Mouse (Mus musculus): ENCODE data around the gene Rubcnl. TPM values are rescaled to one million over a fixed set of nuclear protein-coding genes. Genes with fewer than 3 reads are reported as not detected.

Rubcnl gene
- polyA plus RNA-seq, 1 experiment from 2014 or later: 0.38 TPM

DNA sequence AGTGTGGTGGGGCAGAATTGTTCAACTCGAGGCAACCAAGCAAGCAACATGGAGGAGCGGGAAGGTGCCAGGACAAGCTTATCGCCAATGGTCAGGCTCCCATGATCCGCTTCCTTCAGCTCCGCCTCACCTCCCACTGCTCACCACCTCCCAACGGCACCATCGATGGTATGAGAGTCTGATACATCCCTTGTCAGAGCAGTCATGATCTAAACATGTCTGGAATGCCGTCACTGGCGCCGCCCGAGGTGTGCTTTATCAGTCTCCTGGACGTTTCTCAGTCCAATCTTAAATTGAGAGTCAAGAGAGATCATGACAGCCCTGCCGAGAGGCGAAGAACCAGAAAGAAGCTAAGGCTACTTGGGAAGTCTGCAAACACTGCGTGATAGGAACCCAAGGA is 55.3 kb downstream of the Rubcnl start:
- Histone ChIP-seq H3K9ac (ENCODE audit: low read length) (no peak overlapping the region), H3K4me2 (ENCODE audit: low read depth) (no peak overlapping the region), H3K27me3 (ENCODE audit: control insufficient read depth, insufficient read depth, low read length) (no peaks in the 10 kb centered on the region), H3K27ac (ENCODE audit: low read depth, low read length) (no peak overlapping the region), H3K4me3 (ENCODE audit: low read depth, low read length) (no peak overlapping the region), H3K36me3 (ENCODE audit: control insufficient read depth, insufficient read depth, low read length) (no peaks in the 10 kb centered on the region), H3K9me3 (ENCODE audit: control insufficient read depth, low read length) (no peaks in the 10 kb centered on the region), H3K4me1 (ENCODE audit: control insufficient read depth, insufficient read depth, low read length) (no peaks in the 10 kb centered on the region)
- ATAC-seq (ENCODE audit: insufficient read depth, low FRiP score, low TSS enrichment) (no peak), DNase-seq (ENCODE audit: low spot score) (no peak)
- WGBS: 92% methylated on average over 15 of the region's 15 CpGs

DNA sequence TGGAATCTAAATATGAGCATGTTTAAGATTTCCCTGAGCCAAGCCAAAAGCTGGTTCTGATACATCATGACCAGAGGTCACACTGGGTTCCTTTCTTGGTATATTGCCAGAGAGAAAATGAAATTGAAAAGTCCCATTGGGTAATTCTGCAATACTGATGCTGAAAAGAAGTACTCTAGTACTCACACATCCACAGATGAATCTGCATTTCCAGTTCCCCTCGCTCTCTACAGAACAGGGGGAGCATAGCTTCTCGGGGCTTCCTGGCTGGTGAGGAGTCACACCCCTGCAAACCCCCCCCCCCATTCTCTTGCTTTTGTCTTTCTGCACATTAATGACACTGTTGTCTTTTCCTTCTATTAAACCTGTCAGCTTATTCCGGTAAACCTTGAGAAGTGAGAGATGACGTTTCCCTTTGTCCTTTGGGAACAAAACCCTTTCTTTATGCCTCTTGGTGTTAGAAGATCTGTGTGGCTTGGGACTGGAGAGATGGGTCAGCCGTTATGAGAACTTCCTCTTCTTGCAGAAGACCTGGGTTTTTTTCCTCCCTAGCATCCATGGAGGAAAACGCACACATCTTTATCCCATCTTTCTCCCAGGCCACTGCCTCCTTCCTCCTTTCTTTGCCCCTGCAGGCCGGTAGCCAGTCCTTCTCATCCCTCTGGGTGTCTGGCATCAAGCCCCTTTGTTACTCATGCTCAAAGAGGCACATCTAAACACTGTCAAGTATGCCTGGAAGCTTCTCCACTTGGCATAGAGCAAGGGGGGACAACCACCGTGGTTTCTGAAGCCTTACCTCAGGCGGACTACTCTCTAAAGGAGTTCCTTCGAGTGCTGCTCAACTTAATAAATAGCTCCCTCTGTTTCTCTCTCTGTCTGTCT is 59.7 kb downstream of the Rubcnl start:
- Histone ChIP-seq H3K27ac (ENCODE audit: low read depth, low read length) (no peak overlapping the region), H3K9me3 (ENCODE audit: control insufficient read depth, low read length) (no peaks in the 10 kb centered on the region), H3K4me3 (ENCODE audit: low read depth, low read length) (no peak overlapping the region), H3K27me3 (ENCODE audit: control insufficient read depth, insufficient read depth, low read length) (no peaks in the 10 kb centered on the region), H3K4me2 (ENCODE audit: low read depth) (no peak overlapping the region), H3K4me1 (ENCODE audit: control insufficient read depth, insufficient read depth, low read length) (no peaks in the 10 kb centered on the region), H3K36me3 (ENCODE audit: control insufficient read depth, insufficient read depth, low read length) (no peaks in the 10 kb centered on the region), H3K9ac (ENCODE audit: low read length) (no peak overlapping the region)
- ATAC-seq (ENCODE audit: insufficient read depth, low FRiP score, low TSS enrichment): no peak
- WGBS: 80% methylated on average over 10 of the region's 10 CpGs
- DNase-seq (ENCODE audit: low spot score): no peak

DNA sequence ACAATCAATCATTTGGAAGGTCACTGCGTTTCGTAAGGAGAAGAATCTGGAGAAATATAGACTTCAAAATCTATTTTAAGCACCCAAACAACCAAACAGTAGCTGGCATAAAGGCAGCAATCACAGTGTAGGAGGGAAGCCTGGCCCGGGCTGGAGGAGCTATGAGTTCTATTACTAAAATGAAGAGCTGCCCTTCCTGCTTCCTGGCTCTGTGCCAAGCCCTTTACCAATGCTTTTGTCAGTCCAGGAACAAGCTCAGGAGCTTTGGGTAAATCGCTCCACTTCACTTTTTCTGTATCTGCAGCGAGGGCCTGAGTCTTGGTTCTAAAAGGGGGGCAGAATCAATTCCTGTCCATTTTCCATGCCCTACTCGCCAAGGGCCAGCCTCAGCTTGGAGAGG is 62.1 kb downstream of the Rubcnl start:
- no peak for ATAC-seq (ENCODE audit: insufficient read depth, low FRiP score, low TSS enrichment)
- 84% methylated on average over 6 of the region's 6 CpGs for WGBS
- H3K27me3 ChIP-seq (ENCODE audit: control insufficient read depth, insufficient read depth, low read length): no peaks in the 10 kb centered on the region
- H3K36me3 ChIP-seq (ENCODE audit: control insufficient read depth, insufficient read depth, low read length): no peaks in the 10 kb centered on the region
- H3K9me3 ChIP-seq (ENCODE audit: control insufficient read depth, low read length): no peaks in the 10 kb centered on the region
- no peak overlapping the region for H3K4me2 ChIP-seq (ENCODE audit: low read depth)
- no peak overlapping the region for H3K4me3 ChIP-seq (ENCODE audit: low read depth, low read length)
- H3K27ac ChIP-seq (ENCODE audit: low read depth, low read length): no peak overlapping the region
- H3K9ac ChIP-seq (ENCODE audit: low read length): no peak overlapping the region
- no peaks in the 10 kb centered on the region for H3K4me1 ChIP-seq (ENCODE audit: control insufficient read depth, insufficient read depth, low read length)
- DNase-seq (ENCODE audit: low spot score): no peak

Other genes with a start within 250 kb of the Rubcnl start
- 8.6 and 12.2 TPM in 2 replicates for gene Lrch1, start 68.2 kb upstream of the Rubcnl start, polyA plus RNA-seq (2014; fragmentation: Nextera tagmentation; extraction: Ambion mirVana)
- gene Lrrc63, start 114.9 kb downstream of the Rubcnl start, polyA plus RNA-seq (2014; fragmentation: Nextera tagmentation; extraction: Ambion mirVana): 0.15 TPM in 1 of 2 replicates, not detected in the other
- gene Lcp1, start 115.1 kb downstream of the Rubcnl start, polyA plus RNA-seq (2014; fragmentation: Nextera tagmentation; extraction: Ambion mirVana): 30.2 and 34.8 TPM in 2 replicates
- 0.16 TPM in 1 of 2 replicates, not detected in the other for gene Cpb2, start 226.3 kb downstream of the Rubcnl start, polyA plus RNA-seq (2014; fragmentation: Nextera tagmentation; extraction: Ambion mirVana)